Mouse (Mus musculus) kidney, adult 18-20 months (tissue): Measurements from ENCODE around the gene Pip4k2b.
"Not testable (repeated sequence)": the region's sequence is repeated elsewhere in the genome, so short reads cannot be mapped to it uniquely, and the experiment has no call there.

Experiments
- DNase-seq: peaks from one replicate; pipeline ENCODE4 v3.0.0; 2021

Pip4k2b gene

DNA sequence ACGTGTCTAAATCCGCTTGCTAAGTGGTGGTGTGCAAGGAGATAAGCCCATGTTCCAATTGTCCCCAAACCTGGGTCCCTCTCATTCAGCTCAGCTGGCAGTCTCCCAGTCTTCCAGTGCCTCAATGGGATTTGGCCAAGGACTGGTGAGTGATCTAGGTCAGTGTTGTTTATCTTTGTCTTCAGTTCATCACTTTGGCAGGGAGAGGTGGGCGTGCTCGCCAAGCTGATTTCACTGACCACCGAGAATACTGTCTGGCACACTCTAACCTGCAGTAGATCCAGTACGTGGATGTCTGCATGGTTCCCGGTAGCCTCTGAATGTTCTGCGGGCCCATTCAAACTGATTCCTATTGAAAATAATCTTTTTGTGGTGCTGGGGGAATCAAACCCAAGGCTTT lies 30.6 kb downstream of the Pip4k2b start:
- no peak for DNase-seq

DNA sequence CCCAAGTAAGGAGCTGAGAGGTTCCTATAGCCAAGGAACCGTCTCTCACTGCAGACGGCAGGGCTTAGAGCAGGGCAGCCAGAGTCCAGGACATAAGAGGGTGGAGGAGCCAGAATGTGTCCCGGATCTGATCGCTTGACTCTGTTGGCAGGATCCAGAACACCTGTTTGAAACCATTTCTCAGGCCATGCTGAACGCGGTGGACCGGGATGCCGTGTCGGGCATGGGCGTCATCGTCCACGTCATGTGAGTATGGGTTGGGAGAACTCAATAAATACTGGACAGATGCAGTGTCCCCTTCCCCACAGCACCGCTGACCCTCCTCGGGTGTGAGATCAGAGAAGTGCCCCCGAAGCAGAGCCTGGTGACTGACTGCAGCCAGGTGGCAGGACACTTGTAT lies 32.2 kb downstream of the Pip4k2b start:
- DNase-seq, result no peak

DNA sequence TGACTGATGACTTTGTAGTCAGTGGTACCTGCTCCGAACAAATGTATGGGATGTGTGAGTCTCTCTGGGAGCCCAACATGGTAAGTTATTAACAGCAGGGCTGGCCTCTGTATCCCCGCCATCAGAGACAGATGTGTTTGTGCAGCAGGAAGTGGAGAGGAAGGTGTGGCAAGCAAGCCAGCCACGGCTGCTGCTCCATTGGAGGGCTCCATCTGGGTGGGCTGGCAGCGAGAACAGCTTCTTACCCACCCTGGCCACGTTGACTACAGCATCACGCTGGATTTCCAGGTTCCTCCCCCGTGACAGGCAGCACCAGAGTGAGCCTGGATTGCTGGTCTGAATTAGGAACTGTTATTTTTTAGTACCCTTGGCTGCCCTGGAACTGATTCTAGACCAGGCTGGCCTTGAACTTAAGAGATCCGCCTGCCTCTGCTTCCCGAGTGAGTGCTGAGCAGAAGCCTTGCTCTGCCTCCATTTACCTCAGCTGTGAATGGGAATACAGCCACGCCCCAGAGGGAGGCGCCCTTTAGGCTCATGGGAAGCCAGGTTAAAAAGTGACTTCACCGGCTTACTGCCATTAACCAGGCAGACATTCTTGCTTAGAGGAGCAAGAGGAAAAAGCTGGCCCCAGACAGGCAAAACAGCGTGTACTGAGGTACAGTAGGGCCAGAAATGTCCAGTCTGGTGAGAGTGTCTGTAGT lies 33.2 kb downstream of the Pip4k2b start:
- DNase-seq, result no peak

DNA sequence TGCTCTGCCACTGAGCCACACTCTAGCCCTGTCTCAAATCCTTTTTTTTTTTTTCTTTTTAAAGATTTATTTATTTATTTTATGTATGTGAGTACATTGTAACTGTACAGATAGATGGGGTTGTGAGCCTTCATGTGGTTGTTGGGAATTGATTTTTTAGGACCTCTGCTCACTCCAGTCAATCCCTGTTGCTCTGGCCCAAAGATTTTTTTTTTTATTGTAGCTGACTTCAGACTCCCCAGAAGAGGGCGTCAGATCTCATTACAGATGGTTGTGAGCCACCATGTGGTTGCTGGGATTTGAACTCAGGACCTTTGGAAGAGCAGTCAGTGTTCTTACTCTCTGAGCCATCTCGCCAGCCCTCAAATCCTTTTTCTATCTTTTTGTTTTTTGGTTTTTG lies 34.4 kb downstream of the Pip4k2b start:
- not testable (repeated sequence) for DNase-seq

DNA sequence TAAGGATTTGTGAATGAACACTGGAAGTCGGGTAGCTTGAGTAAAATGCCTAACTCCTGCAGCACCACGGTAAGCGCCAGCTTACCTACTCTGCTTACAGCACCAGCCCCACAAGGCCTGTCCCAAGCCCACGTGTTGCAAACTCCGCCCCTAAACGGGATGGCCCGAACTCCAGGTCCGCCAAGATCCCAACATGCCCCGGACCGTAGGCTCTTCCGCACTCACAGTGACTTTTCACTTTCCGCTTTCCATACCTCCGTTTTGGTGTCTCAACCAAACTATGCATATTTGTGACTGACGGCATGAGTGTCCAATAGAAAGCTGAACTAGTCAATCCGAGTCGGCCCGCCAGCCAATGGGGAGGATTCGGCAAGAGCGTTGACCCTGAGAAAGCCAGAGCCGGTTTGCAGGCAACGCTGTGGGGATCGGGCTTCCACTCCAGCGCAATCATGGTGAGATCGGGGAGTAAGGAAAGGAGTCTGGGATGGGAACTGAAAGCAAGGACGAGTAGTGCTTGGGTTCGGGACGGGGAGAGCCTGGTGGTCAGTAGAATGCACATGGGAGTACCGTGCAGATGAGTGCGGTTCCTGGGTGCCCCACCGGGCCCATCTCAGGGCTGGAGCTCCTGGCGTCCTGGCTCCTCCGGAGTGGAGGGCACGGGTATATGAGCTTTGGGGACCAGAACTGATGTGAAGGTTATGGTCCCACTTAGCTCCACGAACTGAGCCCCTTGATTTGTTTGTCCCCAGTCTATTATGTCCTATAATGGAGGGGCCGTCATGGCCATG lies 41.3 kb downstream of the Pip4k2b start, which contains the start of gene Psmb3:
Psmb3 (plus strand) TSS at position 361 of the 788 bp plus-strand sequence.
- peak; percentile 99 for DNase-seq

DNA sequence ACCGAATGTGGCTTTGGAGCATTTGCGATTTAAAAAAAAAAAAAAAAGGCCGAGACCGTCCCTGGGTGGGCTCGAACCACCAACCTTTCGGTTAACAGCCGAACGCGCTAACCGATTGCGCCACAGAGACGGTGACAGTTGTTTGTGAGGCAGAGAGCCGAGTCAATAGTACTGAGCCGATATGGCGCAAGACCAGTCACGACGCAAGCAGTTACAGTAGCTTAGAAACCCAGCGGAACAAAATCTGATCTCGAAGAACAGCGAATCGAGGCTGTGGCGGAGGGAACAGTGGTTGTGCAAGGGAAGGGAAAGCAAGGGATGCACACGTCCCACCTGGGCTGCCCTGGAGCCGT lies 42.1 kb downstream of the Pip4k2b start:
- peak; percentile 91 for DNase-seq

DNA sequence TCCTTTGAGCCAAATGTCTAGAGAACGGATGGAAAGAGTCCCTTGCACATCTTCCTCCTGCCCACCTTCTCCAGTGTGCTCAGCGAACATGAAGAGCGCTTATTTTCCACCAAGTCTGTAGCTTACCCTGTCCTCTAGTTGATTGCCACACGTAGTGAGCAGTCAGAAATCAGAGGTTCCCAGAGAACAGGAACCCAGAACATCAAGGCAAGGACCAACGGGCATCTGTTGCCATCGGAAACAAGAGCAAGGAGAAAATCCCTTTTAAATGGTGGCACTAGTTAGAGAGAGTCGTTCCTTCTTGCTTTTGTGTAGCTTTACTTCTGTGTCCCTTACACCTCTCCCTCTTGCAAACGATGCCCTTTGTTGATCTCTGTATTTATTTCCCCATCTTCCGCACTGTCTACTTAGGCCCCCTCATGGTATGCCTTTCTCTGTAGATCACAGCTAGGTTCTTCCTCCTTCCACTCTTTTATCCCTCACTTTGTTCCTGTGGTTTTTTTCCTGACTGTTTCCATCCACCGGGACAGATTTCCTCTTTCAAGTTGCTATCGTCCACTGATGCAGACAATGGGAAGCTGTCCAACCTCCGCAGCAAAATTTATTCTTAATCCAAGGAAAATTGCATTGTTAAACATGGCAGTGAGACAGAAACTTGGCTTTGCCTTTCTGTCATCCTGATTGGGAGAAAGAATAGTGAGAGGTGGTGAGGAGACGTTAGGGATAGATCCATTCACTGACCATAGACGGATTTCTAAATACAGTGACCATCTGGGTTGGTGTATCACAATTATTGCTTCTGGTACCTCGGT lies 42.7 kb downstream of the Pip4k2b start:
- DNase-seq, result no peak

DNA sequence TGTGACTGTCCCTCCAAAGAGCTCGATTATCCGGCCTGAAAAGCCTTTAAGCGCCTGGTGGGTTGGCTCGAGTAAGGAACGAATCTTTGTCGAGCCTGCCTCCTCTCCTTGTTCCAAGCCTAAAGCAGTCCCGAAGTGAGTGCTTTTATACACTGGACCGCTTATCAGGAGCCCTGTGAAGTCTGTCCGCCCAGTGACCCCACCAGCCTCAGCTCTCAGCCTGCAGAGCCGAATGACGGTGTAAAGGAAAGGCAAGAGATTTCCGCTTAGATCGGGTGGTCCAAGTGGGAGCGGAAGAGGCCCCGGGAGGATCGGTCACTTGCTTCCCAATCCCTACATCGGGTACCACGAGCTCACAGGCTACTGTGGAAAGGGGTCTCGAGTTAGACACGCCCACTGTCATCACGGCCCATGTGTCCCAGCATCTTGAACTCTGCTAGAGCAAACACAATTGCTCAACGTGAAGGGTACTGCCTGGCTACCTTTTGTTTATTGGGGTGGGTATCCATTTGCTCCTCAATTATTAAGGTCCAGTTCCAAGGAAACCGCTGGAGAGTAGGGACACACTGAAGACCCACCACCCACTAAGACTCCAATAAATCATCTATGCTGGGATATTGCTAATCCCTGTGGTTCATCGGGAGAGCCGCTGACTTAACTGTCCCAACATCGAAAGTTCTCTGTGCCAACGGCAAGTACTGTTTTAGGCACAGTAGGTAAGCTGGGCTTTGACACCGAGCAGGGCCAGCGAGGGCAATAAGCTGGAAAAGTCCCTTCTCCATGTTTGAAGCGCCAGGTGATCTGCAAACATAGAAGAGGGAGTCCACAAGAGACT lies 43.5 kb downstream of the Pip4k2b start:
- no peak for DNase-seq

DNA sequence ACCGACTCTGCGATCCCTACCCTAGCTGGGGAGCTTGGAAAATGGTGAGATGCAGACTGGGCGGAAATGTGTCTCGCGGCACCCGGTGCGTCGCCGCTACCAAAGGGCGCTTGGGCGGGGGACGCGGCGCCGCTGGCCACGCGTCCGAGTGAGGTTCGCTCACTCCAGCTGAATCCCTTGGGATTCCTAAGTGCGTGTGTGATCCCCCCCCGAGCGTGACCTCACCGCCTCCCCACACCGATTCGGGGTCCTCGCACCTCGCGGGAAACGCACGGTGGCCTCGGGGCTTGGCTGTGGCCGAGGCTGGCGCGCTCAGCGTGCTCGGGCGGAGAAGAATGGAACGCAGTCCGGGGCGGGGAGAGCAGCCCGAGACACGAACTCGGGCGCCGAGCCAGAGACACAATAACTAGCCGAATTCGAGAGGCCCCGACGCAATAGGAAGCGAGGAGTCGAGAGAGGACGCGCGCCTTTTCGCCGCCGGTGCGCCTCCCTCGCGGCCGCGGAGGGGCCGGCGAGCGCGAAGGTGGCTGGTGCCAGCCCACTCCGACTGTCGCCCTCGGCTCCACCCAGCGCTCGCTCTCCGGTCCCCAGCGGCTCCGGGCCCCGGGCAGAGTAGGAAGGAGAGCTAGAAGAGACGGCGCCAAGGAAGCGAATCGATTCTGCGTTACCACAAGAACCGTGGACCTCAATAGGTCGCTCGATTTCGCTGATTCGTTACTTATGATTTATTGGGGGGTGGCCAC lies 44.3 kb downstream of the Pip4k2b start, which contains the start of gene Pcgf2:
Pcgf2 (minus strand) TSS at position 495 of the 743 bp plus-strand sequence.
- peak; percentile 85 for DNase-seq

DNA sequence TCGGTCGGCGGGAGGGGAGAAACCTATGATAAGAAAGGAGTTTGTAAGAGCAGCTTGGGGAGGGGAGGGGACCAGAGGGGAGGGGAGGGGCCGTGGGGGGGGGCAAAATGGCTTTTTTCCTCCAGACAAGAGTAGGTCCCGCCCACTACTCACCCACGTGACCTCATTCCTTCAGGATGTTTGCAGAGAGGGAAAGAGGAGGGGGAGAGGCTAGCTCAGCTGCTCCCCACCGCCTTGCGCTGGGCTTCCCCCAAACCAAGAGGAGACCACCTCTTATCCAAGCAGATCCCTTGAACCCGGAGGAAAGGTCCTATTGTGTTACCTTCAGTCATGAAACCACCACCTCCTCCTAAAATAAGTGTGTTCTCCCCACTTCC lies 44.9 kb downstream of the Pip4k2b start:
- peak; percentile 90 for DNase-seq

DNA sequence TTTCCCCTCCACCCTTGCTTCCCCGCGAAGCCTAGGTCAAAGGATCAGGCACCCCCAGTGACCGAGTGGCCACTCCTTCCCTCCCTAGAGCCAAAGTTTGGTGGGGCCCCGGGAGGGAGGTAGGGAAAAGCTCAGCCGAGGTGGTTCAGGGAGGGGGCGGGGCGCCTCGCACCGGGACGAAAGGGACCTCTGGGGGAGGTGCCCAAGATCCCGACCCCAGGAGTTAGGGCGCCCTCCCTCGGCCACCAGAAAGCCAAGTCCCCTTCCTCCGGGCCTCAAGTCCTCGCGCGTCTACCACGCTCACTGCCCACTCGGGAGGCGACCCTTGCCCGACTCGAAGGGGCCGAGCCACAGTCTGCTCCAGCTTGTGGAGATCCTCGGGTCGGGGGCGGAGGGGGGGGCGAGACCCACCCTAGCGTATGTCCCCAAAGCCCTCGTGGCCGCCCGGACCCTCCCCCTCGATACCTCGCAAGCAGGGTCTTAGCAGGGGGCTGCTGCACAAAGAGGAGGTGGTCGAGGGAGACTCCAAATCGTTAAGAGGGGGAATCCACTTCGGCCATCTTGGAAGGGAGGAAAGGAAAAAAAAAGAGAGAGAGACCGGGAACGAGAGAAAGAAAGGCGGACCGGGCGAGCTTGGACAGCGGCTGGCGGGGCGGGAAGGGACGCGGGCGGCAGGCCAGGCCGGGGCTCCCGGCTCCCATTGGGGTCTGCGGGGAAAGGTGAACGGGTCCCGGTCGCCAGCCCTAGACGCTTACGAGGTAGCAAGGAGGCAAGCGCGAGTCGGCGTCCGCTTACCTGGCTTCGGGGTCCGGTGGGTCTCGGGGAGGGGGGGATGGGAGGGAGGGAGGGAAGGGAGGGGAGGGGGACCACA lies 45.5 kb downstream of the Pip4k2b start:
- DNase-seq, result peak; percentile 75

DNA sequence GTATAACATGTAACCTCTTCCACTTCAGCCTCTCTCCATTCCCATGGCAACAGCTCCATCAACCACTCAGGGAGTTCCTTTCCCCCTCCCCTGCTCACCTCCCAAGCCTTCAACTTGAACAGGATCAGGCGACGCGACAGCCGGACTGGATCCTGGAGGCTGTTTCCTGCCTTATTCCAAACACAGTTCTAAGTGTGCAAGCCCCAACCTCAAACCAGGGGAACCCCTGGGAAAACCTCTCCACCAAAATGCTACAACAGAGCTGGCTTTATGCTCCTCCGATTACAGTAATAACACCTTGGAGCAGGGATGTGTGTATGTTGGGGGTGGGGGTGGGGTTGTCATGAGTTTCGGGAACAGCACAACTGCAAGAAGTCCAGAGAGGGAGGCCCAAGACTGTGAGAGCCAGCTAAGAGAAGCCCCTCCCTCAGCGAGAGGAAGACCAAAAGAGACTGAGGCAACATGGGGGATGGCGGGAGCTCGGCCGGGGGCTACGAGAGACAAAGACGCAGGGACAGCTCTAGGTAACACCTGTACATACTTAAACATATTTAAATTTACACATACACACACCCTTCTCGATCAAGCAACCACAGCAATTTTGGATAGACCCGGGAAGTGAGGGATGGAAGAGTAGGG lies 46.5 kb downstream of the Pip4k2b start:
- no peak for DNase-seq

DNA sequence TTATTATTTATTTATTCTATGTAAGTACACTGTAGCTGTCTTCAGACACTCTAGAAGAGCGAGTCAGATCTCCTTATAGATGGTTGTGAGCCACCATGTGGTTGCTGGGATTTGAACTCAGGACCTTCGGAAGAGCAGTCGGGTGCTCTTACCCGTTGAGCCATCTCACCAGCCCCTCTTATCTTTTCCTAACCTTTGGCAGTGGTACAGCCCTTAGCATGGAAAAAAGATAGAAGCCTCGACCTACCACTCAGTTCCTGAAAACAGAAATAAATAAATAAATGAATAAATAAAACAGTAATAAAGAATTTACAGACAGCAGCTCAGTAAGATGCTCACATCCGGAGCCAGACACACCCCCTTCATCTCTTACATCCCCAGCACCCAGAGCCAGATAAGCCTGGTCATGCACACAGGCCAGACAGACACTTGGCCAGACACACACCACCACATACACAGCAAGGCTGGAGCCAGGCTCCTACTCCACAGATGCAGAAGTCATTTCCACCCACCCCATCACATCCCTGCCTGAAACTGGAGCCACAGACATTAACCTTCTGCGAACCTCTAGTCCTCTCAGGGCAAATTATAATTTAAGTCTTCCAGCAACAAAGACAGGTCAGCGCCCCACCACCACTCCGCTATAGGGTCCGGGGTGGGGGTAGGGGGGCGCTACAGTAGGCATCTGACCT lies 47.2 kb downstream of the Pip4k2b start:
- DNase-seq, result no peak

DNA sequence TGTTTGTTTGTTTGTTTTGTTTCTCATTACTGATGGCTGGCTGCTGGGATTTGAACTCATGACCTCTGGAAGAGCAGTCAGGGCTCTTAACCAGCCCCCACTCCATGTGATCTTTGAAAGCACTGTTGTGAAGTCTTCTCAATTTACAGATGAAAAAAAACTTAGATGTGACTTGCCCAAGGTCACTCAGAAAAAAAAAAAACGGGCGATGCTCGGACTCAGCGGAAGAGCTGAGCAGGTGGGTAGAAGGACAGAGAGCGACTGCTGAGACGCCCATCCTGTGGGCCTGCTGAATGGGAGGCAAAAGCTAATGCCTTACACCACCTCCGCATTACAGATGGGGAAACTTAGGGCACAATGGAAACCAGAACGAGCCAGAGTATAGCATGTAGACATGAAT lies 47.8 kb downstream of the Pip4k2b start:
- no peak for DNase-seq

DNA sequence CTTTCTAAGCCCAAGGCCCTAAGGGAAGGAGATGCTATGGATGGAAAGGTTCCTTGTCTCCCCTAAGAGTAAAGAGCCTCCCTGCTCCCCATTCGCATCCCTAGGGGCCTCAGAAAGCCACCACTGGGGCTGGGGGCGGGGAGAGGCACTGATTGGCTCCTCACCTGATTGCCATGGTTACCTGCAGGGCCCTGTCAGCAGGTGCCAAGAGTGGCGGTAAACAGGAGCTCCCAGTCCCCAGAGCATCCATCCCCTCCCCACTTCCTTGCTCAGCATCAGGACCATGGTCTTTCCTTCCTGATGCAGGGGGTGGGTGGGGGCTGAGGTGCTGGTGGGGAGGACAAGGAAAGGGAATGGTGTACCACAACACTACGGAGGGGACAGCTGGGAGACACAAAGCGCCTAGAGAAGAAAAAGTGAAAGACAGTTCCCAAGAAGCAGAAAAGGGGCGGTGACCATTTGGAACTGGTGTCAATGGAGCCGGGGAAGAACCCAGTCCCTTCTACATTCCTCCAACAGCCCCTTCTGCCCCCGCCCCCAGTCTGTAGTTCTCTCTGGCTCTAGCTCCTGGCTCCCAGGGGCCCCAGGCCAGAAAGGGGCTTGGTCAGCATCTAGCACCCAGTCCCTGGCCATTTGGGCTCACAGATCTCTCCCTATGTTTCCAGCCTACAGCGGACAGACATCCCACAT lies 48.6 kb downstream of the Pip4k2b start:
- DNase-seq, result no peak

DNA sequence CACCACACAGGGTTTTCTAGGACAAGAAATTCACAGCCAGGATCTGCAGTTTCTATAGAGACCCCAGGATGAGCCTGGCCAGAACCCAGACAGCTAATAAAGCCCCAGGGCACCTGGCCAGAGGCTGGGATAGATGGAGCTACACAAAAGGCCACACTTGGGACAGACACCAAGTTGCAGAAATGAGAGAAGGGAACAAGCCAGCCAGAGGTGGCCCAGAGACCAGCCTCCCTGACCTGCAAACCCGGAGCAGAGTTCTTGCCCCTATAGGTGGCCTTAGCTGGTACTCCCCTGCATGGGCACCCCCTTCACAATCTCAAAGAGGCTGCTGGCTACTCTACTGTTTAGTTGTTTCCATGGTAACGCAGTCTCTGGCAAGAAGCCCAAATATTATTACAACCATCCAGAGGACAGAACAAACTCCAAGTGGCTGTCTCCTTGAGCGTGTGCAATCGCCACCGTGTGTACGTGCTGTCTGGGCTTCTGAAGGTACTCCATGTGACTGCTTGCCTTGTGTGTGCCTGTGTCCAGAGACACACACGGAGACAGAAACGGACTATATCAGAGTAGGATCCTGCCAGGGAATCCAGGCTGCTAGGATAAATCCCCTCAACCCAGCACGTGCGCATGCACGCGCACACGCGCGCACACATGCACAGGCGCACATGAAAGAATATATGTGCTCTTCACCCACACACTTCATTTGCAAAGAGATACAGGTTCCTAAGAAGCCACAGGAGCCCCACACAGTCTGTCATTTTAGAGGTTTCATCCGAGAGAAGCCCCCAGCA lies 49.4 kb downstream of the Pip4k2b start:
- DNase-seq, result no peak

DNA sequence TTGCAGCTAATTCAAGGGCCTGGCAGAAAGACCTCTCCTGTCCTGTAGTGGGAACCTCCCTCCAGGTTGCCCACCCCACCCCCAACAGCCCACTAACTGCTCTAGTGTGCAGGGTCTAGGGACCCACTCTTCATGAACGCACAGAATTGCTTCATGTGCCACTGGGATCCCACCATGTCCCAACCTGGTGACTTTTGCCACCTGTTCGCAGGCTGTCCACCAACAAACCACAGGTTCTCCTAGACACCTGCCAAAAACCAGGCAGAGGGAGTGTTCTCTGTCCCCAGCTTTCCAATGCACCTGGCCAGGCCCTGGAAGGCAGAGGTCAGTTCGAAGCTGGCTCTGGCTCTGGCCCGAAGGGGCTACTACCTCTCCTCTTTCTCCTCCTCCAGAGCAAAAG lies 50.1 kb downstream of the Pip4k2b start:
- DNase-seq, result no peak

DNA sequence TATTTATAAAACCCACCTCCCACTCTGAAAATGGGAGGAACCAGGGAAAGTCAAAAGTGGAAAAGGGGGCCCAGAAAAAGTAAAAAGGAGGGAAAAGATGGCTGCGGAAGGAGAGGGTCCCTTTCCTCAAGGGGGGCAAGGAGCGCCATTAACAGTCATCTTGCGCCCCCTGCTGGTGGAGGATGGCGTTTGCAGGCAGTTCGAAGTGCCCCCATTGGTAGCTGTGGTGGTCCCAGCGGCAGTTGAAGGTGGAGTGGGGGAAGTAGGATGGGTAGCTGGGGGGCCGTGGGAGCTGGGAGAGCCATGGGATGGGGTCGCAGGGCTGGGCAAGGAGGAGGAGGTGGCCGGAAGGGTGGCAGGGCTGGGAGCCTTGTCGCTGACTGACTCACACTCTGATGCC lies 54.6 kb downstream of the Pip4k2b start:
- peak; percentile 58 for DNase-seq
